Mouse (Mus musculus) stomach, postnatal 0 days (tissue): Measurements from ENCODE around the gene Adar.

Experiments
- CTCF ChIP-seq: IDR thresholded peaks from 2 replicates; pipeline ENCODE4 v1.5.1; 2016; ENCODE audit warnings: antibody characterized with exemption, low read depth, mild to moderate bottlenecking, moderate library complexity
- EP300 ChIP-seq: optimal IDR thresholded peaks from 2 replicates; pipeline ENCODE3; 2016; ENCODE audit warnings: antibody characterized with exemption

GRCm38 (mm10) chr3:89796358-89796757, 81.5 kb downstream of the Adar start:
- no peak for TF ChIP-seq EP300
- no peak for TF ChIP-seq CTCF
